Mouse (Mus musculus): ENCODE data around the gene Syne2.

GRCm38 (mm10) chr12:75998416-75998815 lies 180.5 kb downstream of the Syne2 start:
- TF ChIP-seq CTCF (IDR thresholded peaks at IDR 0.05; ENCODE audit: low read depth) = no peak
- no peak for TF ChIP-seq EP300 (IDR thresholded peaks at IDR 0.05; ENCODE audit: low read depth)

Measured in liver, postnatal 0 days (tissue).